ENCODE assay signal across 15 mouse cellular contexts in genomic region chr7:24852557-24853232, GRCm38 (mm10). TPM values are rescaled to one million over a fixed set of nuclear protein-coding genes. Genes with fewer than 3 reads are reported as not detected.
DNase-seq lines count a peak whose midpoint lies in the region; ATAC-seq and TF ChIP-seq lines count a peak whose summit lies in the region.
"Had no signal": no experiment of that assay in that cellular context is flagged by ENCODE, and none has a peak within 500 bp of the region (broad histone marks: within the 10 kb centered on the region; RNA-seq: fewer than 3 reads in every experiment).

No protein-coding gene starts in this region.

- peak; percentile 90 for TF ChIP-seq POLR2A in CH12.LX (IDR thresholded peaks at IDR 0.05; ENCODE audit: low read depth, low read length)

- 59% methylated on average over 8 of the region's 8 CpGs for WGBS in heart, embryonic 13.5 days
- 45% methylated on average over 8 of the region's 8 CpGs for WGBS in liver, postnatal 0 days (ENCODE audit: insufficient replicate concordance)

- H3K4me1 ChIP-seq in heart, embryonic 13.5 days: peaks cover 13% of the 10 kb centered on the region
- peaks cover 18 to 46% of the 10 kb centered on the region in 2 experiments; a peak in 3 of 4 replicates for H3K4me1 ChIP-seq in CH12.LX (ENCODE audit: control insufficient read depth in 1 of 2, insufficient read depth in 2 of 2)
- H3K4me1 ChIP-seq in liver, postnatal 0 days (ENCODE audit: insufficient read depth): peaks cover 31% of the 10 kb centered on the region
- H3K4me1 ChIP-seq: neural tube, embryonic 13.5 days had no signal

- H3K27me3 ChIP-seq in heart, embryonic 13.5 days (replicated peaks): no peaks in the 10 kb centered on the region
- H3K27me3 ChIP-seq in CH12.LX (replicated peaks): no peaks in the 10 kb centered on the region
- no peaks in the 10 kb centered on the region for H3K27me3 ChIP-seq in liver, postnatal 0 days (ENCODE audit: insufficient read depth, low read length)
- H3K27me3 ChIP-seq: limb, embryonic 15.5 days; neural tube, embryonic 13.5 days; Patski had no signal

- peak; percentile 73 for ATAC-seq in heart, embryonic 13.5 days (ENCODE audit: extremely low read depth, insufficient number of reproducible peaks, low FRiP score, low TSS enrichment)
- ATAC-seq in liver, postnatal 0 days: peak; percentile 94
- ATAC-seq: Patski had no signal

- peak overlapping the region; percentile 3; the same call in 1 of the 2 replicates for H3K4me3 ChIP-seq in heart, embryonic 13.5 days
- H3K4me3 ChIP-seq in CH12.LX (replicated peaks in 1 of 3; ENCODE audit: low read depth in 2 of 3, low read length in 2 of 3, poor library complexity in 1 of 3): peak overlapping the region; percentile 42 to 64 (median 50)
- peak overlapping the region; percentile 26 for H3K4me3 ChIP-seq in liver, postnatal 0 days (ENCODE audit: low read depth, low read length)
- H3K4me3 ChIP-seq: limb, embryonic 15.5 days; neural tube, embryonic 13.5 days had no signal

- DNase-seq in heart, postnatal 25 days (ENCODE audit: low spot score): no peak
- DNase-seq in CH12.LX (ENCODE audit: extremely low read depth): peak; percentile 96
- peak; percentile 70 for DNase-seq in c-Kit-positive CD71-negative TER-119-negative erythroid progenitor cells, embryonic 14.5 days (ENCODE audit: low read depth)
- DNase-seq in liver, postnatal 0 days: peak; percentile 73
- no peak for DNase-seq in left cerebral cortex, postnatal 36 days (ENCODE audit: low spot score in 2 of 2)
- DNase-seq in frontal cortex, postnatal 36 days (ENCODE audit: low spot score in 2 of 2): no peak
- DNase-seq in layer of hippocampus, postnatal 25 days (ENCODE audit: extremely low spot score in 1 of 2, low spot score in 1 of 2): no peak
- DNase-seq: cerebellum, postnatal 14 days; kidney, postnatal 36 days; thymus, postnatal 4 days had no signal

- peak overlapping the region; percentile 21; the same call in 1 of the 2 replicates for H3K4me2 ChIP-seq in heart, embryonic 13.5 days
- peak overlapping the region; percentile 62 for H3K4me2 ChIP-seq in CH12.LX (ENCODE audit: insufficient read depth, low read depth, poor library complexity, severe bottlenecking)
- peak overlapping the region; percentile 67 for H3K4me2 ChIP-seq in liver, postnatal 0 days (ENCODE audit: low read depth, low read length)
- H3K4me2 ChIP-seq: limb, embryonic 15.5 days; neural tube, embryonic 13.5 days had no signal

- intact Hi-C loops in heart, postnatal 25 days (cut with DNase I): no loop called here
- intact Hi-C loops in left cerebral cortex, postnatal 36 days (cut with DNase I): no loop called here

- H3K79me2 ChIP-seq in CH12.LX (replicated peaks; ENCODE audit: control insufficient read depth, extremely low read depth, insufficient read depth, poor library complexity, severe bottlenecking): no peaks in the 10 kb centered on the region

- peak overlapping the region; percentile 64 for H3K27ac ChIP-seq in heart, embryonic 13.5 days (replicated peaks)
- H3K27ac ChIP-seq in CH12.LX (ENCODE audit: insufficient read depth, low read depth): peak overlapping the region; percentile 70
- H3K27ac ChIP-seq in liver, postnatal 0 days (ENCODE audit: low read depth): peak overlapping the region; percentile 95
- H3K27ac ChIP-seq: limb, embryonic 15.5 days; neural tube, embryonic 13.5 days had no signal

- in situ Hi-C loops in CH12.LX (cut with MboI; ENCODE audit: low pct_ligation_motif_present, low pct_unique_long_range_greater_than_20kb, low sequenced_read_pairs): loop anchor here (10.0 kb wide), 1 partner anchor 52 kb away; the partner anchor contains the start of gene Arhgef1

- TF ChIP-seq CTCF in CH12.LX (conservative IDR thresholded peaks at IDR 0.05 in 1 of 2, IDR thresholded peaks at IDR 0.05 in 1 of 2; ENCODE audit: low read depth in 2 of 2, low read length in 2 of 2): no peak
- TF ChIP-seq CTCF in liver, postnatal 0 days (IDR thresholded peaks at IDR 0.05; ENCODE audit: low read depth): no peak

- no peak for TF ChIP-seq RAD21 in CH12.LX (IDR thresholded peaks at IDR 0.05; ENCODE audit: low read depth, low read length)

- no peaks in the 10 kb centered on the region for H3K36me3 ChIP-seq in heart, embryonic 13.5 days
- no peaks in the 10 kb centered on the region for H3K36me3 ChIP-seq in CH12.LX (replicated peaks in 1 of 2; ENCODE audit: control insufficient read depth in 1 of 2, insufficient read depth in 1 of 2, low read length in 1 of 2)
- H3K36me3 ChIP-seq in liver, postnatal 0 days (replicated peaks; ENCODE audit: insufficient read depth, low read length): no peaks in the 10 kb centered on the region
- H3K36me3 ChIP-seq: limb, embryonic 15.5 days; neural tube, embryonic 13.5 days had no signal

- H3K9ac ChIP-seq in heart, embryonic 13.5 days: no peak overlapping the region
- H3K9ac ChIP-seq in CH12.LX (ENCODE audit: insufficient read depth, low read depth): peak overlapping the region; percentile 87
- peak overlapping the region; percentile 33; the same call in 1 of the 2 replicates for H3K9ac ChIP-seq in liver, postnatal 0 days (replicated peaks)
- H3K9ac ChIP-seq: limb, embryonic 15.5 days; neural tube, embryonic 13.5 days had no signal

- dilution Hi-C loops in CH12.LX (cut with MboI; ENCODE audit: extremely low pct_ligation_motif_present, extremely low pct_unique_long_range_greater_than_20kb, low sequenced_read_pairs): no loop called here

- H3K9me3 ChIP-seq in heart, embryonic 13.5 days: no peaks in the 10 kb centered on the region
- H3K9me3 ChIP-seq in CH12.LX (replicated peaks; ENCODE audit: low read length): no peaks in the 10 kb centered on the region
- no peaks in the 10 kb centered on the region for H3K9me3 ChIP-seq in liver, postnatal 0 days (ENCODE audit: low read length)
- H3K9me3 ChIP-seq: limb, embryonic 15.5 days; neural tube, embryonic 13.5 days had no signal

- TF ChIP-seq EP300 in CH12.LX (IDR thresholded peaks at IDR 0.05; ENCODE audit: low read length): no peak
- peak; percentile 94 for TF ChIP-seq EP300 in liver, postnatal 0 days (IDR thresholded peaks at IDR 0.05; ENCODE audit: low read depth)

TF ChIP-seq in CH12.LX, 34 proteins besides CTCF, POLR2A, EP300 and RAD21 (continues in another document):
- TF ChIP-seq ZMIZ1 (IDR thresholded peaks at IDR 0.05; ENCODE audit: low read depth, low read length) (peak; percentile 67; the same call in 1 of the 2 replicates), MAZ (IDR thresholded peaks at IDR 0.05; ENCODE audit: low read depth, low read length) (no peak), NELFE (IDR thresholded peaks at IDR 0.05; ENCODE audit: low read depth, low read length) (peak; percentile 47; the same call in 1 of the 2 replicates), MAX (IDR thresholded peaks at IDR 0.05; ENCODE audit: low read length) (peak; percentile 79), TBP (conservative IDR thresholded peaks at IDR 0.05; ENCODE audit: low read depth, low read length) (peak; percentile 93), USF2 (conservative IDR thresholded peaks at IDR 0.05; ENCODE audit: low read depth, low read length) (no peak), ELF1 (IDR thresholded peaks at IDR 0.05; ENCODE audit: low read depth, low read length) (peak; percentile 60), UBTF (IDR thresholded peaks at IDR 0.05; ENCODE audit: low read depth, low read length) (no peak)

RNA-seq across cellular contexts. Expression of gene Gm9844, which starts 9.3 kb away (rescaled TPM):
- 10.6 and 11.8 TPM in 2 replicates for polyA plus RNA-seq in heart, embryonic 13.5 days (2015; fragmentation: Nextera tagmentation; extraction: Ambion mirVana)
- total RNA-seq in heart, postnatal 25 days (2021): not detected
- total RNA-seq in CH12.LX (2012; rRNA removed) (1.3 and 1.4 TPM in 2 replicates), CH12.LX (2014; rRNA removed) (19.9 and 25.1 TPM in 2 replicates)
- 4.7 and 10.2 TPM in 2 replicates for polyA plus RNA-seq in CH12.LX (2012; ENCODE audit: insufficient read length, low read depth)
- 1.6 and 2.7 TPM in 2 replicates for polyA plus RNA-seq in liver, postnatal 0 days (2015; fragmentation: Nextera tagmentation; extraction: Ambion mirVana)
- total RNA-seq in left cerebral cortex, postnatal 36 days (2021): 1 to 10 TPM in 1 of 2 experiments, not detected in 1; 1.9 TPM
- under 1 TPM in 1 of 2 experiments, not detected in 1; 0.81 TPM for total RNA-seq in layer of hippocampus, postnatal 25 days (2021)

RNA-seq across cellular contexts. Expression of gene Lypd4, which starts 17.0 kb away (rescaled TPM):
- polyA plus RNA-seq in heart, embryonic 13.5 days (2015; fragmentation: Nextera tagmentation; extraction: Ambion mirVana): not detected in 2 replicates
- not detected for total RNA-seq in heart, postnatal 25 days (2021)
- total RNA-seq in CH12.LX (2012; rRNA removed) (not detected in 2 replicates), CH12.LX (2014; rRNA removed) (not detected in 2 replicates)
- not detected in 2 replicates for polyA plus RNA-seq in CH12.LX (2012; ENCODE audit: insufficient read length, low read depth)
- not detected in 2 replicates for polyA plus RNA-seq in liver, postnatal 0 days (2015; fragmentation: Nextera tagmentation; extraction: Ambion mirVana)
- not detected for total RNA-seq in left cerebral cortex, postnatal 36 days (2021)
- not detected for total RNA-seq in layer of hippocampus, postnatal 25 days (2021)
- total RNA-seq: gastrocnemius, postnatal 4 days had no signal
- polyA plus RNA-seq: limb, embryonic 15.5 days; neural tube, embryonic 13.5 days had no signal

RNA-seq across cellular contexts. Expression of gene Dmrtc2, which starts 17.2 kb away (rescaled TPM):
- polyA plus RNA-seq in heart, embryonic 13.5 days (2015; fragmentation: Nextera tagmentation; extraction: Ambion mirVana): 0.08 TPM in 1 of 2 replicates, not detected in the other
- not detected for total RNA-seq in heart, postnatal 25 days (2021)
- total RNA-seq in CH12.LX (2012; rRNA removed) (not detected in 2 replicates), CH12.LX (2014; rRNA removed) (not detected in 2 replicates)
- not detected in 2 replicates for polyA plus RNA-seq in CH12.LX (2012; ENCODE audit: insufficient read length, low read depth)
- not detected in 2 replicates for polyA plus RNA-seq in liver, postnatal 0 days (2015; fragmentation: Nextera tagmentation; extraction: Ambion mirVana)
- not detected for total RNA-seq in left cerebral cortex, postnatal 36 days (2021)
- not detected for total RNA-seq in layer of hippocampus, postnatal 25 days (2021)
- total RNA-seq: gastrocnemius, postnatal 4 days had no signal
- polyA plus RNA-seq: limb, embryonic 15.5 days; neural tube, embryonic 13.5 days; Patski had no signal

RNA-seq across cellular contexts. Expression of gene Rps19, which starts 31.5 kb away (rescaled TPM):
- 1,220 and 1,401 TPM in 2 replicates for polyA plus RNA-seq in heart, embryonic 13.5 days (2015; fragmentation: Nextera tagmentation; extraction: Ambion mirVana)
- 100 to 1,000 TPM; 493 to 532 TPM for total RNA-seq in heart, postnatal 25 days (2021)
- total RNA-seq in CH12.LX (2012; rRNA removed) (4,140 and 4,169 TPM in 2 replicates), CH12.LX (2014; rRNA removed) (2,094 and 2,149 TPM in 2 replicates)
- polyA plus RNA-seq in CH12.LX (2012; ENCODE audit: insufficient read length, low read depth): 1,720 and 1,739 TPM in 2 replicates
- polyA plus RNA-seq in liver, postnatal 0 days (2015; fragmentation: Nextera tagmentation; extraction: Ambion mirVana): 1,140 and 1,164 TPM in 2 replicates
- 100 to 1,000 TPM; 456 to 499 TPM for total RNA-seq in left cerebral cortex, postnatal 36 days (2021)
- 100 to 1,000 TPM; 446 to 548 TPM for total RNA-seq in layer of hippocampus, postnatal 25 days (2021)

RNA-seq across cellular contexts. Expression of gene Cd79a, which starts 44.5 kb away (rescaled TPM):
- 0.25 and 0.39 TPM in 2 replicates for polyA plus RNA-seq in heart, embryonic 13.5 days (2015; fragmentation: Nextera tagmentation; extraction: Ambion mirVana)
- total RNA-seq in heart, postnatal 25 days (2021): 1 to 10 TPM in 1 of 2 experiments, under 1 TPM in 1; 0.96 to 2.0 TPM
- total RNA-seq in CH12.LX (2012; rRNA removed) (71.3 and 75.2 TPM in 2 replicates), CH12.LX (2014; rRNA removed) (46.6 and 51.8 TPM in 2 replicates)
- polyA plus RNA-seq in CH12.LX (2012; ENCODE audit: insufficient read length, low read depth): 313 and 422 TPM in 2 replicates
- 32.0 and 34.0 TPM in 2 replicates for polyA plus RNA-seq in liver, postnatal 0 days (2015; fragmentation: Nextera tagmentation; extraction: Ambion mirVana)
- total RNA-seq in left cerebral cortex, postnatal 36 days (2021): under 1 TPM; 0.49 to 0.54 TPM
- total RNA-seq in layer of hippocampus, postnatal 25 days (2021): under 1 TPM in 1 of 2 experiments, not detected in 1; 0.42 TPM
- polyA plus RNA-seq: Patski had no signal

Comparison
In these comparisons a context has a peak if more than half of its experiments do, and no peak if none do; other contexts are left out.
1. DNase-seq: peak in CH12.LX (single experiment), c-Kit-positive CD71-negative TER-119-negative erythroid progenitor cells, embryonic 14.5 days (single experiment) and liver, postnatal 0 days (single experiment); none in heart, postnatal 25 days (single experiment), left cerebral cortex, postnatal 36 days (0 of 2), frontal cortex, postnatal 36 days (0 of 2) and layer of hippocampus, postnatal 25 days (0 of 2).
2. Peak in every context shown above with its lines, with median percentiles within 50 percentile points of each other: H3K27ac ChIP-seq, H3K4me2 ChIP-seq and H3K4me3 ChIP-seq.